ENCODE assay signal across 18 mouse cellular contexts in genomic region chr6:97150156-97150555, GRCm38 (mm10). TPM values are rescaled to one million over a fixed set of nuclear protein-coding genes. Genes with fewer than 3 reads are reported as not detected.
A peak's percentile ranks its signal among the peaks of the same experiment; 100 is the strongest.
DNase-seq lines count a peak whose midpoint lies in the region; ATAC-seq and TF ChIP-seq lines count a peak whose summit lies in the region.
"Had no signal": no experiment of that assay in that cellular context is flagged by ENCODE, and none has a peak within 500 bp of the region (broad histone marks: within the 10 kb centered on the region; RNA-seq: fewer than 3 reads in every experiment).

No protein-coding gene starts in this region.

- H3K4me2 ChIP-seq in lung, embryonic 14.5 days: no peak overlapping the region
- H3K4me2 ChIP-seq: heart, embryonic 12.5 days; hindbrain, embryonic 12.5 days had no signal

- peak; percentile 31 for TF ChIP-seq RAD21 in MEL (IDR thresholded peaks at IDR 0.05; ENCODE audit: low read depth, low read length)

- DNase-seq in gastrocnemius, adult 2 months: no peak
- DNase-seq in gastrocnemius, adult 8-10 months (ENCODE audit: low spot score in 2 of 2): no peak
- peak; percentile 24 for DNase-seq in lung, embryonic 14.5 days
- DNase-seq in lung, adult 2 months: no peak
- peak; percentile 58 for DNase-seq in MEL (ENCODE audit: low read depth, low spot score)
- DNase-seq in naive thymus-derived CD4-positive, alpha-beta T cell, adult 2 months (ENCODE audit: low read depth): peak; percentile 47
- no peak for DNase-seq in ovary, postnatal 36 days (ENCODE audit: low spot score)
- DNase-seq in cerebellum, postnatal 10 days: no peak
- DNase-seq: adrenal gland, postnatal 14 days; kidney, adult 8-10 months; layer of hippocampus, adult 9-11 months; lung, postnatal 14 days; midbrain, embryonic 14.5 days; right cerebral cortex, postnatal 14 days had no signal

- peaks cover 10% of the 10 kb centered on the region for H3K4me1 ChIP-seq in lung, embryonic 14.5 days (ENCODE audit: insufficient read depth)
- peaks cover 7% of the 10 kb centered on the region for H3K4me1 ChIP-seq in lung, adult 2 months (ENCODE audit: control insufficient read depth, insufficient read depth, low read length)
- H3K4me1 ChIP-seq in MEL (ENCODE audit: control insufficient read depth in 1 of 2, insufficient read depth in 2 of 2, low read length in 2 of 2): peaks cover 0 to 7% of the 10 kb centered on the region in 2 experiments; a peak in 2 of 4 replicates

- no peak for TF ChIP-seq POLR2A in lung, adult 2 months (IDR thresholded peaks at IDR 0.05; ENCODE audit: borderline replicate concordance, extremely low read depth, low read depth, low read length)
- no peak for TF ChIP-seq POLR2A in MEL (IDR thresholded peaks at IDR 0.05; ENCODE audit: control insufficient read depth in 1 of 2, insufficient read depth in 1 of 2, low read depth in 1 of 2, low read length in 2 of 2, poor library complexity in 1 of 2)

- no peak overlapping the region for H3K9ac ChIP-seq in lung, embryonic 14.5 days
- H3K9ac ChIP-seq in MEL (ENCODE audit: control insufficient read depth, low read depth, low read length, poor library complexity, severe bottlenecking): no peak overlapping the region
- H3K9ac ChIP-seq: forebrain, embryonic 13.5 days; heart, embryonic 12.5 days; hindbrain, embryonic 12.5 days; stomach, embryonic 15.5 days had no signal

- intact Hi-C loops in gastrocnemius, adult 2 months (cut with DNase I): no loop called here

- H3K36me3 ChIP-seq in lung, embryonic 14.5 days (ENCODE audit: insufficient read depth): peaks cover 3% of the 10 kb centered on the region; the same call in 1 of the 2 replicates
- H3K36me3 ChIP-seq in MEL (ENCODE audit: control insufficient read depth in 1 of 2, insufficient read depth in 2 of 2, low read length in 2 of 2): peaks cover 3 to 6% of the 10 kb centered on the region in 2 experiments
- H3K36me3 ChIP-seq: hindbrain, embryonic 12.5 days; stomach, embryonic 15.5 days had no signal

- no peaks in the 10 kb centered on the region; the same call in 1 of the 2 replicates for H3K79me2 ChIP-seq in MEL (ENCODE audit: control insufficient read depth, insufficient read depth, low read length, poor library complexity)

- no peaks in the 10 kb centered on the region for H3K27me3 ChIP-seq in lung, embryonic 14.5 days (ENCODE audit: insufficient read depth, low read length)
- H3K27me3 ChIP-seq in MEL (ENCODE audit: control insufficient read depth in 1 of 2, insufficient read depth in 2 of 2, low read length in 2 of 2): no peaks in the 10 kb centered on the region
- H3K27me3 ChIP-seq: heart, embryonic 12.5 days; hindbrain, embryonic 12.5 days; stomach, embryonic 15.5 days had no signal

- peak; percentile 32 for TF ChIP-seq CTCF in gastrocnemius, adult 2 months (IDR thresholded peaks at IDR 0.05)
- TF ChIP-seq CTCF in lung, embryonic 14.5 days (IDR thresholded peaks at IDR 0.05; ENCODE audit: low read depth): peak; percentile 32; the same call in 1 of the 2 replicates
- TF ChIP-seq CTCF in lung, adult 2 months (IDR thresholded peaks at IDR 0.05; ENCODE audit: insufficient read depth, low read length): no peak
- TF ChIP-seq CTCF in MEL (IDR thresholded peaks at IDR 0.05 in 2 of 3, conservative IDR thresholded peaks at IDR 0.05 in 1 of 3; ENCODE audit: control insufficient read depth in 1 of 3, insufficient read depth in 1 of 3, low read depth in 2 of 3, low read length in 3 of 3, poor library complexity in 1 of 3, severe bottlenecking in 1 of 3): peak; percentile 37 to 54 (median 46)

- TF ChIP-seq EP300 in MEL (IDR thresholded peaks at IDR 0.05; ENCODE audit: low read depth in 1 of 2, low read length in 2 of 2): no peak

- no peaks in the 10 kb centered on the region for H3K9me3 ChIP-seq in lung, embryonic 14.5 days (ENCODE audit: low read depth, low read length)
- H3K9me3 ChIP-seq in MEL (replicated peaks; ENCODE audit: insufficient read depth, low read length): no peaks in the 10 kb centered on the region
- H3K9me3 ChIP-seq: forebrain, embryonic 13.5 days; heart, embryonic 12.5 days; hindbrain, embryonic 12.5 days; stomach, embryonic 15.5 days had no signal

- no peak for ATAC-seq in lung, embryonic 14.5 days (ENCODE audit: insufficient read depth)
- ATAC-seq: forebrain, embryonic 13.5 days had no signal

- no peak overlapping the region for H3K4me3 ChIP-seq in gastrocnemius, adult 2 months
- H3K4me3 ChIP-seq in lung, embryonic 14.5 days (ENCODE audit: low read depth, low read length): no peak overlapping the region
- no peak overlapping the region for H3K4me3 ChIP-seq in lung, adult 2 months (replicated peaks; ENCODE audit: extremely low read depth, low read depth, low read length)
- no peak overlapping the region for H3K4me3 ChIP-seq in MEL (ENCODE audit: control insufficient read depth in 1 of 2, insufficient read depth in 1 of 2, low read depth in 2 of 2, low read length in 2 of 2)
- H3K4me3 ChIP-seq: forebrain, embryonic 13.5 days; heart, embryonic 12.5 days; hindbrain, embryonic 12.5 days; stomach, embryonic 15.5 days had no signal

- no peak overlapping the region for H3K27ac ChIP-seq in gastrocnemius, adult 2 months
- no peak overlapping the region for H3K27ac ChIP-seq in lung, embryonic 14.5 days (ENCODE audit: low read depth)
- H3K27ac ChIP-seq in MEL (ENCODE audit: control insufficient read depth, low read depth, low read length): no peak overlapping the region
- H3K27ac ChIP-seq: forebrain, embryonic 13.5 days; hindbrain, embryonic 12.5 days had no signal

- 82% methylated on average over 6 of the region's 6 CpGs for WGBS in lung, embryonic 14.5 days
- 76% methylated on average over 6 of the region's 6 CpGs for WGBS in lung, adult 2 months

TF ChIP-seq in MEL, 35 proteins besides CTCF, POLR2A, EP300 and RAD21:
- peak; percentile 30; the same call in 1 of the 2 replicates for TF ChIP-seq ZC3H11A (IDR thresholded peaks at IDR 0.05; ENCODE audit: low read depth, low read length)
- peak; percentile 47 for TF ChIP-seq SMC3 (IDR thresholded peaks at IDR 0.05; ENCODE audit: low read depth, low read length)
- TF ChIP-seq KAT2A (conservative IDR thresholded peaks at IDR 0.05; ENCODE audit: low read depth, low read length): no peak

RNA-seq across cellular contexts. Expression of gene Eogt, which starts 1.2 kb away (rescaled TPM):
- 1 to 10 TPM; 4.2 to 5.4 TPM for total RNA-seq in gastrocnemius, adult 2 months (2021)
- total RNA-seq in gastrocnemius, adult 8-10 months (2022): 1 to 10 TPM; 3.4 to 4.4 (median 3.8) TPM
- 26.8 and 28.2 TPM in 2 replicates for polyA plus RNA-seq in lung, embryonic 14.5 days (2014; fragmentation: Nextera tagmentation; extraction: Ambion mirVana)
- polyA plus RNA-seq in lung, adult 2 months (2012; rRNA removed): 19.9 and 34.7 TPM in 2 replicates
- total RNA-seq in MEL (2012; rRNA removed): 4.2 and 6.0 TPM in 2 replicates
- polyA plus RNA-seq in MEL (2012; ENCODE audit: insufficient read depth in 1 of 2, insufficient read length in 2 of 2, low read depth in 1 of 2, low replicate concordance in 2 of 2, missing spikeins in 1 of 2): 1 to 10 TPM in 1 of 2 experiments, not detected in 1; 8.3 TPM

RNA-seq across cellular contexts. Expression of gene Tmf1, which starts 28.8 kb away (rescaled TPM):
- 10 to 100 TPM; 46.7 to 50.5 TPM for total RNA-seq in gastrocnemius, adult 2 months (2021)
- 10 to 100 TPM; 51.1 to 58.5 (median 55.7) TPM for total RNA-seq in gastrocnemius, adult 8-10 months (2022)
- polyA plus RNA-seq in lung, embryonic 14.5 days (2014; fragmentation: Nextera tagmentation; extraction: Ambion mirVana): 30.3 and 32.6 TPM in 2 replicates
- polyA plus RNA-seq in lung, adult 2 months (2012; rRNA removed): 3.1 and 3.8 TPM in 2 replicates
- total RNA-seq in MEL (2012; rRNA removed): 19.2 and 21.9 TPM in 2 replicates
- polyA plus RNA-seq in MEL (2012; ENCODE audit: insufficient read depth in 1 of 2, insufficient read length in 2 of 2, low read depth in 1 of 2, low replicate concordance in 2 of 2, missing spikeins in 1 of 2): 10 to 100 TPM in 1 of 2 experiments, not detected in 1; 13.5 TPM

RNA-seq across cellular contexts. Expression of gene Uba3, which starts 55.3 kb away (rescaled TPM):
- total RNA-seq in gastrocnemius, adult 2 months (2021): 10 to 100 TPM; 32.7 to 43.1 TPM
- total RNA-seq in gastrocnemius, adult 8-10 months (2022): 10 to 100 TPM; 33.7 to 36.2 (median 33.7) TPM
- 83.5 and 85.6 TPM in 2 replicates for polyA plus RNA-seq in lung, embryonic 14.5 days (2014; fragmentation: Nextera tagmentation; extraction: Ambion mirVana)
- polyA plus RNA-seq in lung, adult 2 months (2012; rRNA removed): 7.1 and 14.6 TPM in 2 replicates
- 37.1 and 43.8 TPM in 2 replicates for total RNA-seq in MEL (2012; rRNA removed)
- polyA plus RNA-seq in MEL (2012; ENCODE audit: insufficient read depth in 1 of 2, insufficient read length in 2 of 2, low read depth in 1 of 2, low replicate concordance in 2 of 2, missing spikeins in 1 of 2): 10 to 100 TPM in 1 of 2 experiments, not detected in 1; 38.1 TPM

Comparison
In these comparisons a context has a peak if more than half of its experiments do, and no peak if none do; other contexts are left out.
1. DNase-seq: peak in lung, embryonic 14.5 days (single experiment), MEL (single experiment) and naive thymus-derived CD4-positive, alpha-beta T cell, adult 2 months (single experiment); none in gastrocnemius, adult 2 months (single experiment), gastrocnemius, adult 8-10 months (0 of 2), lung, adult 2 months (single experiment), ovary, postnatal 36 days (single experiment) and cerebellum, postnatal 10 days (0 of 2).